Mouse (Mus musculus) hindbrain, embryonic 14.5 days (tissue): ENCODE measurements around the gene Ptprq. TPM values are rescaled to one million over a fixed set of nuclear protein-coding genes. Genes with fewer than 3 reads are reported as not detected.

Experiments
- ATAC-seq: fragments of 200-750 bp; cut with Nextera tagmentation; 2 replicates; pipeline ENCODE4 v1.8.0; 2017; ENCODE audit warnings: moderate number of reproducible peaks, mild to moderate bottlenecking, moderate TSS enrichment, moderate library complexity; ENCODE audit not compliant: low FRiP score
- DNase-seq: peaks from one replicate; pipeline ENCODE4 v3.0.0-alpha.2; 2015; ENCODE audit warnings: low spot score
- H3K27ac ChIP-seq: fragments of 300-500 bp; sonication (generic); 2 replicates; pipeline ENCODE4 v1.5.1; 2014; ENCODE audit warnings: mild to moderate bottlenecking, moderate library complexity
- H3K27me3 ChIP-seq: fragments of 300-500 bp; sonication (generic); 2 replicates; pipeline ENCODE4 v1.6.1; 2014; ENCODE audit warnings: mild to moderate bottlenecking, low read length, mixed read lengths; ENCODE audit not compliant: control insufficient read depth, insufficient read depth
- H3K36me3 ChIP-seq: fragments of 300-500 bp; sonication (generic); replicated peaks from 2 replicates; pipeline ENCODE4 v1.6.1; 2014; ENCODE audit not compliant: control insufficient read depth, insufficient read depth
- H3K4me1 ChIP-seq: fragments of 300-500 bp; sonication (generic); replicated peaks from 2 replicates; pipeline ENCODE4 v1.6.1; 2014; ENCODE audit warnings: antibody characterized with exemption, low read length, mixed read lengths; ENCODE audit not compliant: control insufficient read depth, insufficient read depth
- H3K4me2 ChIP-seq: fragments of 300-500 bp; sonication (generic); replicated peaks from 2 replicates; pipeline ENCODE4 v1.6.1; 2014; ENCODE audit warnings: mild to moderate bottlenecking, moderate library complexity
- H3K4me3 ChIP-seq: fragments of 300-500 bp; sonication (generic); replicated peaks from 2 replicates; pipeline ENCODE4 v1.5.1; 2014; ENCODE audit warnings: mild to moderate bottlenecking, low read length
- H3K9ac ChIP-seq: fragments of 300-500 bp; sonication (generic); 2 replicates; pipeline ENCODE4 v1.6.1; 2014
- H3K9me3 ChIP-seq: fragments of 300-500 bp; sonication (generic); 2 replicates; pipeline ENCODE4 v1.6.1; 2016; ENCODE audit warnings: low read length; ENCODE audit not compliant: control insufficient read depth
- WGBS: fragments of 180-500 bp; shearing (Covaris S2); extraction: QIAGEN DNeasy Blood & Tissue Kit; methylation state at CpG from one replicate; pipeline ENCODE4 v1.1.7; 2014; 5-methylcytosine and 5-hydroxymethylcytosine counted together
- polyA plus RNA-seq: library from polyadenylated mRNA; unstranded; fragments of >200 nt; fragmentation: Nextera tagmentation; extraction: Ambion mirVana; gene quantifications from 2 replicates; pipeline ENCODE4 v1.2.1, GENCODE M21; 2014

Ptprq gene
- polyA plus RNA-seq, 1 experiment from 2014 or later, result 0.24 TPM

GRCm38 (mm10) chr10:107569044-107569443, 150.8 kb downstream of the Ptprq start:
- H3K9me3 ChIP-seq, result no peaks in the 10 kb centered on the region
- no peak for DNase-seq

DNA sequence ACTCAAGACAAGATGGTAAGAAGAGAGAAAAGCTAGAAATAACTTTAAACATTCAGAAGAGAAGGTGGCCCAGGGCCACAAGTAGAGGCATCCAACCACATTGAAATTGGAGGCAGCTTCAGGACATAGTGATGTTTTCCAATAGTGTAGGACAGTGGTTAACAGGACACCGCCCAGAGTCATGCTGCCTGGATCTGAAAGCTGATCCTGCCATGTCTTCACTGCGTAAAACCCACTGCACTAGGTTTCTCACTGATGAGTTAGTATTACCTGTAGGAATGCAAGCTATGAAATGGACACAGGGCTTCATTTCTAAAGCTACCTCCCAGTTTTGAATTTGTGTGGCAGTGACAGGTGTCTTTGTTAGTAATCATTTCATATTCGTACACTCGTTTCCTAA, 151.6 kb downstream of the Ptprq start:
- 83% methylated on average over 4 of the region's 4 CpGs for WGBS
- no peak overlapping the region for H3K4me2 ChIP-seq

More at GRCm38 (mm10) chr10:107569044-107569443, 150.8 kb downstream of the Ptprq start:
- no peak overlapping the region for H3K4me2 ChIP-seq
- no peak overlapping the region for H3K27ac ChIP-seq
- WGBS, result 68% methylated on average over 3 of the region's 3 CpGs
- no peak overlapping the region for H3K4me3 ChIP-seq
- no peak for ATAC-seq
- no peaks in the 10 kb centered on the region for H3K4me1 ChIP-seq
- H3K36me3 ChIP-seq, result no peaks in the 10 kb centered on the region
- H3K27me3 ChIP-seq, result no peaks in the 10 kb centered on the region
- no peak overlapping the region for H3K9ac ChIP-seq

DNA sequence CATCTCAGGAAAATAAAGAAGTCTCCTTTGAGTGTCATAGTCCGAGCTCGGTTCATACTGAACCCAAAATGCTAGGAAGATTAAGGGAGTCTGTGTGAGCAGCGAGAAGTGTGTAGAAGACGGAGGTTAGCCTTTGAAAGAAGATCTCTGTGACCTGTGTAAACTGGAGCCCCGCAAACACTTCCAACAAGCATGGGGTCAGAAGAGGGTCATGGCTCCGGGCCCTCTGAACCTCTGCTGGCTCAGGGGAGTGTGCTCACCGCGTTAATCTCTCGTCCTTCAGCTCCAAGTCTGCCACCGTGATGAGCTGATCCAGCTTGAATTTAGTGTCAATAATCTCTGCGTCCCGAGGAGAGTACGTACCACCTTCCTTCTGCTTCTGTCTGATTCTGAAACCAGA, 157.0 kb downstream of the Ptprq start:
- ATAC-seq (no peak), DNase-seq (no peak)
- Histone ChIP-seq H3K4me1 (no peaks in the 10 kb centered on the region), H3K4me2 (no peak overlapping the region), H3K9me3 (no peaks in the 10 kb centered on the region), H3K27me3 (no peaks in the 10 kb centered on the region), H3K4me3 (no peak overlapping the region), H3K36me3 (no peaks in the 10 kb centered on the region), H3K27ac (no peak overlapping the region), H3K9ac (no peak overlapping the region)
- WGBS, result 44% methylated on average over 13 of the region's 13 CpGs

More for the DNA sequence above, 151.6 kb downstream of the Ptprq start:
- Histone ChIP-seq H3K27me3 (no peaks in the 10 kb centered on the region), H3K9ac (no peak overlapping the region), H3K27ac (no peak overlapping the region), H3K36me3 (no peaks in the 10 kb centered on the region), H3K9me3 (no peaks in the 10 kb centered on the region), H3K4me1 (no peaks in the 10 kb centered on the region), H3K4me3 (no peak overlapping the region)
- DNase-seq (no peak), ATAC-seq (no peak)

GRCm38 (mm10) chr10:107560881-107561280, 159.0 kb downstream of the Ptprq start:
- H3K9me3 ChIP-seq, result no peaks in the 10 kb centered on the region
- H3K36me3 ChIP-seq, result no peaks in the 10 kb centered on the region
- H3K27ac ChIP-seq, result no peak overlapping the region
- no peaks in the 10 kb centered on the region for H3K27me3 ChIP-seq
- no peaks in the 10 kb centered on the region for H3K4me1 ChIP-seq
- no peak overlapping the region for H3K9ac ChIP-seq
- no peak overlapping the region for H3K4me2 ChIP-seq
- H3K4me3 ChIP-seq, result no peak overlapping the region
- DNase-seq (no peak), ATAC-seq (no peak)

DNA sequence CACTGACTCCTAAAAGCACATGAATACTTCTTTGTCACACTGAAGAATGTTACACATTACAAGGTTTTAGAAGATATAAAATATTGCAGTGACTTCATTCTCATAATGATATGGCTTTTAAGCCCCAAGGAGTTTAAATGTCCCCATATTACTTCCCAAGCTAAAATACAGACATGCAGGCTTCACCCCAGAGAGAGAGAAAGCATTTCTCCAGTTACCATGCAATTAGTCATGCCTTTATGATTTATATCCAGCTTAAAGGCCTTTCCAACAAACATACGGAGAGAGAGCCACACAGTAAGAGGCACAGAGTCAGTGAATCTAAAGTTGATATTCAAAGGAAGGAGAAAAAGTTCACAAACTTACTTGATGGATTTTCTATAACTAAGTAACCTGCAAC, 176.8 kb downstream of the Ptprq start:
- WGBS, result 35% methylated on average over 1 of the region's 1 CpGs
- H3K27me3 ChIP-seq, result no peaks in the 10 kb centered on the region
- H3K9me3 ChIP-seq, result no peaks in the 10 kb centered on the region
- H3K4me1 ChIP-seq, result no peaks in the 10 kb centered on the region
- no peak overlapping the region for H3K9ac ChIP-seq
- no peaks in the 10 kb centered on the region for H3K36me3 ChIP-seq
- ATAC-seq (no peak), DNase-seq (no peak)
- H3K4me2 ChIP-seq, result no peak overlapping the region
- H3K27ac ChIP-seq, result no peak overlapping the region
- H3K4me3 ChIP-seq, result no peak overlapping the region

- WGBS, result 83% methylated on average over 1 of the region's 1 CpGs
- H3K36me3 ChIP-seq, result no peaks in the 10 kb centered on the region
- ATAC-seq, result no peak
These were observed 191.1 kb downstream of the Ptprq start for GRCm38 (mm10) chr10:107528758-107529157.

GRCm38 (mm10) chr10:107519216-107519615, 200.6 kb downstream of the Ptprq start:
- ATAC-seq (no peak), DNase-seq (no peak)
- Histone ChIP-seq H3K27me3 (no peaks in the 10 kb centered on the region), H3K9ac (no peak overlapping the region), H3K9me3 (no peaks in the 10 kb centered on the region), H3K4me1 (no peaks in the 10 kb centered on the region), H3K27ac (no peak overlapping the region), H3K4me3 (no peak overlapping the region), H3K36me3 (no peaks in the 10 kb centered on the region), H3K4me2 (no peak overlapping the region)
- WGBS, result 79% methylated on average over 5 of the region's 5 CpGs

More at GRCm38 (mm10) chr10:107528758-107529157, 191.1 kb downstream of the Ptprq start:
- Histone ChIP-seq H3K9me3 (no peaks in the 10 kb centered on the region), H3K4me3 (no peak overlapping the region), H3K9ac (no peak overlapping the region), H3K4me1 (no peaks in the 10 kb centered on the region), H3K4me2 (no peak overlapping the region), H3K27me3 (no peaks in the 10 kb centered on the region), H3K27ac (no peak overlapping the region)
- DNase-seq, result no peak

GRCm38 (mm10) chr10:107516641-107517040, 203.2 kb downstream of the Ptprq start:
- Histone ChIP-seq H3K27ac (no peak overlapping the region), H3K9me3 (no peaks in the 10 kb centered on the region), H3K27me3 (no peaks in the 10 kb centered on the region), H3K4me1 (no peaks in the 10 kb centered on the region), H3K36me3 (no peaks in the 10 kb centered on the region), H3K4me3 (no peak overlapping the region), H3K4me2 (no peak overlapping the region), H3K9ac (no peak overlapping the region)
- no peak for DNase-seq
- ATAC-seq, result no peak
- WGBS, result 81% methylated on average over 7 of the region's 7 CpGs

GRCm38 (mm10) chr10:107514735-107515134, 205.1 kb downstream of the Ptprq start:
- ATAC-seq, result no peak
- Histone ChIP-seq H3K4me3 (no peak overlapping the region), H3K4me1 (no peaks in the 10 kb centered on the region), H3K27me3 (no peaks in the 10 kb centered on the region), H3K27ac (no peak overlapping the region), H3K4me2 (no peak overlapping the region), H3K9ac (no peak overlapping the region), H3K36me3 (no peaks in the 10 kb centered on the region), H3K9me3 (no peaks in the 10 kb centered on the region)
- WGBS, result 90% methylated on average over 7 of the region's 7 CpGs
- DNase-seq, result no peak

DNA sequence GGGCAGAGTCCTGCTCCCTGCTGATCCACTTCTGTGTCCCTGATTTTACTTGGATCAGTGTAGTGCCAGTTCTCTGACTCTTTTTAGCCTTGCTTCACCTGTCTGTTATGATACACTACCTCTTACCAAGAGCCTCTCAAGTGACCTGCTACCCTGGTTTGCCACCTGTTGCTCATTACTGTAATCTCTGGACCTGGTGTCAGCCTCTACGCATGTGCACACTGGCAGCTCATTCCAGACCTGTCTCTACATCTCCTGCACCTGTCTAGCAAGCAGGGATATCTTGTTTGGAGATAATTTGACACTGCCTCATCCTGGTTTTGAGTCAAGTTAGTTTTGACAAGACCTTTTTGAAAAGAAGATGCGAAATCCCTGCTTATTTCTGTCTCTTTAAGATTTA, 213.5 kb downstream of the Ptprq start:
- no peak overlapping the region for H3K9ac ChIP-seq
- no peak overlapping the region for H3K27ac ChIP-seq
- ATAC-seq (no peak), DNase-seq (no peak)
- no peaks in the 10 kb centered on the region for H3K4me1 ChIP-seq
- 87% methylated on average over 2 of the region's 2 CpGs for whole genome bisulfite sequencing
- H3K4me3 ChIP-seq, result no peak overlapping the region
- H3K27me3 ChIP-seq, result no peaks in the 10 kb centered on the region
- no peaks in the 10 kb centered on the region for H3K36me3 ChIP-seq
- no peak overlapping the region for H3K4me2 ChIP-seq
- H3K9me3 ChIP-seq, result no peaks in the 10 kb centered on the region
